Mouse (Mus musculus): Measurements from ENCODE around the gene Zmiz1.

DNA sequence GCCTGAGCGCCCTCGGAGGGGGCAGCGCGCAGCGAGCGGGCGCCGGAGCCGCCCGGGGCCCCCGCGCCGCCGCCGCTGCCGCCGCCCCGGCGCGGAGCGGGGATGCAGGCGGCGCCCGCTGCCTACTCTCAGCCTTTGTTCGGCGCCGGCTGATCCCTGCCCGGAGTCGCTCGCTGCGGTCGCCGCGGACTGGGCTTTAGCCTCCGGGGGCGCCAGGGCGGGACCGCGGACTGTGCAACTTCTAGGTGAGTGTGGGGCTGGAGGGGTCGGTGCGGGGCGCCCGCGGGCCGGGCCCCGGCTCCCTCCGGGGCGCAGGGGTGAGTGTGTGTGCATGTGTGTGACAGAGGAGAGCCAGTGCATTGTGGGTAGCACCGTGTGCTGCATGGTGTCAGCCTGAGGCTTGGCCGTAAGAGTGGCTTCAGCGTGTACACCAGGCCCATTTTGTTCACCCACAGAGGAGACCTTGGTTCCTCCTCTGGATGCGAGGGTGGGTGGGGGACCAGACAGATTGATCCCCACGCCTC is 149.0 kb downstream of the Zmiz1 start:
- TF ChIP-seq CTCF (IDR thresholded peaks at IDR 0.05; ENCODE audit: borderline replicate concordance, insufficient read depth, low read depth, low read length) (no peak), POLR2A (IDR thresholded peaks at IDR 0.05; ENCODE audit: borderline replicate concordance, insufficient read depth, low read length) (no peak)

Data from cerebellum, adult 2 months (tissue).